Mouse (Mus musculus) G1E (cell line): ENCODE measurements around the gene Mum1. TPM values are rescaled to one million over a fixed set of nuclear protein-coding genes. Genes with fewer than 3 reads are reported as not detected.

Source experiments
- ATAC-seq: 2 replicates; pipeline ENCODE4 v1.8.0; 2016; ENCODE audit warnings: mild to moderate bottlenecking; ENCODE audit not compliant: insufficient number of reproducible peaks, poor library complexity, low FRiP score, severe bottlenecking; ENCODE audit errors: extremely low read depth
- DNase-seq: peaks from one replicate; pipeline ENCODE4 v3.0.0; 2012; ENCODE audit warnings: low spot score
- H3K27me3 ChIP-seq: 2 replicates; pipeline ENCODE4 v1.6.1; 2012; ENCODE audit warnings: mild to moderate bottlenecking, low read length, inconsistent platforms; ENCODE audit not compliant: insufficient read depth
- H3K36me3 ChIP-seq: replicated peaks from 2 replicates; pipeline ENCODE3; 2012; ENCODE audit warnings: mild to moderate bottlenecking, inconsistent platforms
- H3K4me1 ChIP-seq: 2 replicates; pipeline ENCODE4 v1.6.1; 2012; ENCODE audit warnings: low read depth, low read length, inconsistent platforms, mixed read lengths; ENCODE audit not compliant: insufficient read depth
- H3K4me3 ChIP-seq: 2 replicates; pipeline ENCODE4 v1.5.1; 2012; ENCODE audit warnings: low read depth, mild to moderate bottlenecking, inconsistent platforms, low read length, moderate library complexity, mixed read lengths
- H3K9me3 ChIP-seq: replicated peaks from 2 replicates; pipeline ENCODE4 v1.6.1; 2012; ENCODE audit warnings: inconsistent platforms
- CTCF ChIP-seq: IDR thresholded peaks from 2 replicates; pipeline ENCODE4 v1.5.1; 2012; ENCODE audit warnings: low read depth, low read length, inconsistent platforms, mixed read lengths
- GATA1 ChIP-seq: IDR thresholded peaks from 2 replicates; pipeline ENCODE4 v1.6.1; 2012; ENCODE audit warnings: borderline replicate concordance, low read length, inconsistent platforms, mixed read lengths
- GATA2 ChIP-seq: IDR thresholded peaks from 2 replicates; pipeline ENCODE4 v1.6.1; 2012; ENCODE audit warnings: low read depth, low read length, inconsistent platforms, borderline replicate concordance
- POLR2AphosphoS5 ChIP-seq: IDR thresholded peaks from 2 replicates; pipeline ENCODE4 v1.6.1; 2012; ENCODE audit warnings: low read depth, low read length, inconsistent platforms; ENCODE audit not compliant: insufficient replicate concordance
- TAL1 ChIP-seq: conservative IDR thresholded peaks from 2 replicates; pipeline ENCODE4 v1.6.1; 2012; ENCODE audit warnings: low read depth, low read length, inconsistent platforms, mixed read lengths
- polyA plus RNA-seq: library from polyadenylated mRNA; stranded (reverse); fragments of >175 nt; gene quantifications from 2 replicates; pipeline ENCODE4 v1.2.3, GENCODE M21; 2012
- total RNA-seq, 2 experiments: library from RNA; stranded (forward) in 1 of 2; stranded (reverse) in 1 of 2; fragments of 200-1000 nt in 1 of 2; fragments of >200 nt in 1 of 2; fragmentation: Nextera tagmentation in 1 of 2; gene quantifications; 2 replicates each; pipeline ENCODE4 v1.2.3; 2014 to 2017

The Mum1 gene
- total and polyA plus RNA-seq, 3 experiments, result 16.9 to 56.1 (median 36.2) TPM

- H3K36me3 ChIP-seq, result no peaks in the 10 kb centered on the region
- H3K9me3 ChIP-seq, result no peaks in the 10 kb centered on the region
- H3K4me3 ChIP-seq, result no peak overlapping the region
- ATAC-seq, result no peak
- peaks cover 90% of the 10 kb centered on the region for H3K27me3 ChIP-seq
- no peak for DNase-seq
- no peak for TF ChIP-seq TAL1
- no peak for TF ChIP-seq GATA1
- no peak for TF ChIP-seq CTCF
- TF ChIP-seq GATA2, result no peak
- no peak for TF ChIP-seq POLR2AphosphoS5
- peaks cover 14% of the 10 kb centered on the region for H3K4me1 ChIP-seq
These were observed 43.7 kb upstream of the Mum1 start for GRCm38 (mm10) chr10:80182547-80182946.

GRCm38 (mm10) chr10:80186649-80187048, 39.6 kb upstream of the Mum1 start:
- TF ChIP-seq POLR2AphosphoS5 (no peak), GATA1 (no peak), TAL1 (no peak), GATA2 (no peak), CTCF (no peak)
- no peaks in the 10 kb centered on the region for H3K36me3 ChIP-seq
- ATAC-seq, result no peak
- H3K27me3 ChIP-seq, result peaks cover 81% of the 10 kb centered on the region
- no peak for DNase-seq
- H3K4me1 ChIP-seq, result peaks cover 3% of the 10 kb centered on the region; the same call in 1 of the 2 replicates
- H3K9me3 ChIP-seq, result no peaks in the 10 kb centered on the region
- H3K4me3 ChIP-seq, result no peak overlapping the region

- Histone ChIP-seq H3K27me3 (peaks cover 79% of the 10 kb centered on the region), H3K9me3 (no peaks in the 10 kb centered on the region), H3K36me3 (no peaks in the 10 kb centered on the region), H3K4me1 (peaks cover 3% of the 10 kb centered on the region; the same call in 1 of the 2 replicates), H3K4me3 (no peak overlapping the region)
- DNase-seq (no peak), ATAC-seq (no peak)
- TF ChIP-seq GATA2 (no peak), TAL1 (no peak)
These were observed 38.5 kb upstream of the Mum1 start for GRCm38 (mm10) chr10:80187739-80188138.

- ATAC-seq, result no peak
These were observed 37.7 kb upstream of the Mum1 start for GRCm38 (mm10) chr10:80188453-80189024.

GRCm38 (mm10) chr10:80189999-80190398, 36.2 kb upstream of the Mum1 start:
- Histone ChIP-seq H3K36me3 (no peaks in the 10 kb centered on the region), H3K9me3 (no peaks in the 10 kb centered on the region), H3K27me3 (peaks cover 80% of the 10 kb centered on the region), H3K4me1 (peaks cover 3% of the 10 kb centered on the region; the same call in 1 of the 2 replicates), H3K4me3 (no peak overlapping the region)
- ATAC-seq (no peak), DNase-seq (no peak)
- TF ChIP-seq GATA2, result no peak
- TF ChIP-seq POLR2AphosphoS5, result no peak
- no peak for TF ChIP-seq TAL1
- TF ChIP-seq CTCF, result no peak
- no peak for TF ChIP-seq GATA1

More at GRCm38 (mm10) chr10:80188453-80189024, 37.7 kb upstream of the Mum1 start:
- H3K4me1 ChIP-seq, result peaks cover 3% of the 10 kb centered on the region; the same call in 1 of the 2 replicates
- H3K27me3 ChIP-seq, result peaks cover 80% of the 10 kb centered on the region
- H3K9me3 ChIP-seq, result no peaks in the 10 kb centered on the region
- no peak for DNase-seq
- H3K4me3 ChIP-seq, result no peak overlapping the region
- no peak for TF ChIP-seq POLR2AphosphoS5
- TF ChIP-seq TAL1, result no peak
- no peak for TF ChIP-seq GATA1
- TF ChIP-seq CTCF, result no peak
- TF ChIP-seq GATA2, result no peak
- H3K36me3 ChIP-seq, result no peaks in the 10 kb centered on the region

GRCm38 (mm10) chr10:80190491-80191051, 35.7 kb upstream of the Mum1 start:
- no peaks in the 10 kb centered on the region for H3K9me3 ChIP-seq
- no peak overlapping the region for H3K4me3 ChIP-seq
- ATAC-seq (no peak), DNase-seq (no peak)
- H3K36me3 ChIP-seq, result no peaks in the 10 kb centered on the region
- peaks cover 2% of the 10 kb centered on the region; the same call in 1 of the 2 replicates for H3K4me1 ChIP-seq
- H3K27me3 ChIP-seq, result peaks cover 77% of the 10 kb centered on the region
- no peak for TF ChIP-seq POLR2AphosphoS5
- TF ChIP-seq CTCF, result no peak
- TF ChIP-seq GATA1, result no peak
- TF ChIP-seq TAL1, result no peak
- no peak for TF ChIP-seq GATA2
